Mouse (Mus musculus) thymus, adult 2 months (tissue): Measurements from ENCODE around the gene Slc51a.

Source experiments
- CTCF ChIP-seq: fragments of 200-500 bp; IDR thresholded peaks from 2 replicates; pipeline ENCODE4 v1.5.1; 2012; ENCODE audit warnings: mild to moderate bottlenecking, control low read depth, low read length, moderate library complexity, borderline replicate concordance; ENCODE audit not compliant: control insufficient read depth, poor library complexity, insufficient read depth; ENCODE audit errors: extremely low read depth
- POLR2A ChIP-seq: fragments of 200-500 bp; IDR thresholded peaks from 2 replicates; pipeline ENCODE4 v1.6.1; 2012; ENCODE audit warnings: mild to moderate bottlenecking, low read length, control low read depth, moderate library complexity; ENCODE audit not compliant: control insufficient read depth, poor library complexity, insufficient read depth; ENCODE audit errors: extremely low read depth

DNA sequence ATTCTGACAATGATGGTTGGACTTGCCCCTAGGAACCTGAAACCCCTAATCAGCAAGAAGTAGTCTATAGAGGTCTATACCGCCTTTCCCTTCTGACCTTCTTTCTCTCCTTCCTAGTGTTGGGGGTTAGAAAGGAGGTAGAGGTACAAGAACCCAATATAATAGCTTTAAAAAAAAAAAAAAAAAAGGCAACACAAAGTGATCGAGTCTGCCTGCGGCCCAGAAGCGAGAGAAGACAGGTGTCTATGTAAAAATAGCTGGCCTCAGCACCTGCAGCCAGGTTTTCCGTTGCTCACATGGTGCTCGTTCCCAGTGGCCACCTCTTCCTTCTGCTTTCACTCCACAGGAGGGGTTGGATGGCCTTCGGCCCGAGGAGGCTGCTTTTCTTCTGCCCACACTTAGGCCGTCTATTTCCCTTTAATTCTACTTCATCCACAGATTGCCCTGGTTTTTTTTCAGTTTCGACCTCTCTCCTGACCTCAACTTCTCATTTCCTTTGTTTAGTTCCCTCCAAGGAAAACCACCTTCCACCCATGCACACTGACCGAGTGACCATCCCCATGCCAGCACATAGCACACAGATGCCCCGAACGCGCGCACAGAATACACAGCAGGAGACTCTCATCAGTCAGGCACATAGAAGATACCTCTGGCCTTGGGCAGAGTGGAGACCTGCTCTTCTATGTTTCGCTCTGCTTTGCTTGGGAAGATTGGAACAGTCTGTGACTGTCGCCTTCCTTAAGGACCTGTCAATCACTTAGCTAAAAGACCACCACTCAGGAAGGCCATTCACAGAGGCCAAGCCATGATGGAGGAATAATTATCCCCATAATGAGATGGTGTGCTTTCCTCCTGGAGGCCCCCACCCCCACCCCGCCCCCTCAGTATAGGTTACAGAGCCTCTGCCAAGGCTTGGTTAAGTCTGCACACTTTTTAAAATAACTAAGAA, 45.5 kb upstream of the Slc51a start:
- TF ChIP-seq POLR2A = no peak
- no peak for TF ChIP-seq CTCF
